Comparison of ENCODE assay signal across 14 mouse cellular contexts in the genomic region with DNA sequence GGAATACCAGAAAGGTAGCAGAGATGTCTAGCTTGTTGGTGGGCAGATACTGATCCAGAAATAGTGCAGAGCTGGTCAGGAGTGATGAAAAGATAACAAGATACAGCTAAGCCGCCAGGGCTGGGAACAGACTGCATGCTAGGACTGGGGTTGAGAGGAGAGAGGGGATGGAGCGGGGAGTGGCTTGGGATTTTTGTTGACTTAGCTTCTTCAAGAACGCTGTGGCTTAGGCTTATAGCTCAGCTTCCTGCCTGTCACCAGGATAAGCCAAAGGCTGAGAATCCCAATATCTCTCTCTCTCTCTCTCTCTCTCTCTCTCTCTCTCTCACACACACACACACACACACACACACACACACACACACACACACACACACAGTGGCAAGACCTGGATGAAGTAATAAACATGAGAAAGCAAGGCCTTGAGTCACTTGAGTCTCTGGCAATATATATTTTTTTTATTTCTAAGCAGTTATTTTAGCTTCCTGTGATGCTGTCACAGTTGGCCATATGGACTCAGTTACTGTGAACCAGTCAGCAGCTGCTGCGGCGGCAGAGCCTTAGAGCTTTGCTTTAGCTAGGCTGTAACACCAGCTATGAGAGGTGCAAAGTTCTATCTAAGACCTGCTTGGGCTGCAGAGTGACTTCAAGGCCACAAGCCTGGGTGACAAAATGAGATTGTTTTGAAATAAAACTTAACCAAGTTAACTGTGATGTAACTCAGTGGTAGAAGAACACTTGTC. TPM values are rescaled to one million over a fixed set of nuclear protein-coding genes. Genes with fewer than 3 reads are reported as not detected.
DNase-seq lines count a peak whose midpoint lies in the region; ATAC-seq and TF ChIP-seq lines count a peak whose summit lies in the region.
"Had no signal": no experiment of that assay in that cellular context is flagged by ENCODE, and none has a peak within 500 bp of the region (broad histone marks: within the 10 kb centered on the region; RNA-seq: fewer than 3 reads in every experiment).

No protein-coding gene starts in this region.

- H3K27ac ChIP-seq in embryonic fibroblast, embryonic 13.5 days (ENCODE audit: insufficient read depth, low read length) = peak overlapping the region; percentile 41
- peak overlapping the region; percentile 67; the same call in 1 of the 2 replicates for H3K27ac ChIP-seq in olfactory bulb, adult 2 months (ENCODE audit: insufficient read depth, low read depth, low read length)
- H3K27ac ChIP-seq: heart, embryonic 10.5 days; liver, embryonic 15.5 days had no signal

- H3K4me3 ChIP-seq in embryonic fibroblast, embryonic 13.5 days (ENCODE audit: insufficient read depth, low read length) = no peak overlapping the region
- no peak overlapping the region for H3K4me3 ChIP-seq in olfactory bulb, adult 2 months (ENCODE audit: insufficient read depth, low read depth, low read length)
- H3K4me3 ChIP-seq: heart, embryonic 10.5 days; liver, embryonic 15.5 days had no signal

- DNase-seq in kidney, postnatal 10 days = peak; percentile 31
- DNase-seq in kidney, postnatal 14 days = no peak
- DNase-seq in brain, embryonic 14.5 days (ENCODE audit: low read depth) = peak; percentile 77
- no peak for DNase-seq in adrenal gland, postnatal 4 days (ENCODE audit: low spot score in 2 of 2)
- DNase-seq: adrenal gland, postnatal 10 days; cerebellum, postnatal 14 days; midbrain, embryonic 14.5 days; thymus, postnatal 14 days had no signal

- WGBS in olfactory bulb, adult 2 months = 50% methylated on average over 5 of the region's 5 CpGs

- peaks cover 11% of the 10 kb centered on the region for H3K4me1 ChIP-seq in embryonic fibroblast, embryonic 13.5 days (ENCODE audit: control insufficient read depth, insufficient read depth, low read length)
- peaks cover 14% of the 10 kb centered on the region; the same call in 1 of the 2 replicates for H3K4me1 ChIP-seq in olfactory bulb, adult 2 months (ENCODE audit: control insufficient read depth, insufficient read depth, low read length)
- H3K4me1 ChIP-seq: liver, embryonic 15.5 days had no signal

- no peak for TF ChIP-seq POLR2A in brain, embryonic 14.5 days (IDR thresholded peaks at IDR 0.05; ENCODE audit: borderline replicate concordance, extremely low read depth, insufficient read depth, insufficient read length, poor library complexity, severe bottlenecking)
- TF ChIP-seq POLR2A in embryonic fibroblast, embryonic 13.5 days (IDR thresholded peaks at IDR 0.05; ENCODE audit: low read depth, low read length) = no peak
- no peak for TF ChIP-seq POLR2A in olfactory bulb, adult 2 months (IDR thresholded peaks at IDR 0.05; ENCODE audit: insufficient read depth, low read depth, low read length)

- no peak for ATAC-seq in cerebellum, adult (ENCODE audit: insufficient number of reproducible peaks, low FRiP score, low TSS enrichment)

- TF ChIP-seq CTCF in brain, embryonic 14.5 days (IDR thresholded peaks at IDR 0.05; ENCODE audit: borderline replicate concordance, extremely low read depth, insufficient read depth, insufficient read length) = no peak
- TF ChIP-seq CTCF in embryonic fibroblast, embryonic 13.5 days (IDR thresholded peaks at IDR 0.05; ENCODE audit: borderline replicate concordance, insufficient read depth, low read length) = no peak
- no peak for TF ChIP-seq CTCF in olfactory bulb, adult 2 months (IDR thresholded peaks at IDR 0.05; ENCODE audit: insufficient read depth, low read depth, low read length)

RNA-seq across cellular contexts. Expression of a gene that starts 28.2 kb away (rescaled TPM):
- 57.7 and 67.1 TPM in 2 replicates for polyA plus RNA-seq in brain, embryonic 14.5 days (2012; rRNA removed)
- polyA plus RNA-seq in embryonic fibroblast, embryonic 13.5 days (2011; ENCODE audit: insufficient read length, low read depth, missing spikeins) = 17.8 and 36.3 TPM in 2 replicates
- not detected in 2 replicates for polyA plus RNA-seq in olfactory bulb, adult 2 months (2012; ENCODE audit: insufficient read depth, insufficient read length, low replicate concordance, missing spikeins)
- total RNA-seq in adrenal gland, postnatal 4 days (2021) = 10 to 100 TPM; 64.5 to 66.7 TPM
- polyA plus RNA-seq: G1E had no signal

RNA-seq across cellular contexts. Expression of a gene that starts 28.2 kb away (rescaled TPM):
- polyA plus RNA-seq in brain, embryonic 14.5 days (2012; rRNA removed) = 364 and 418 TPM in 2 replicates
- polyA plus RNA-seq in embryonic fibroblast, embryonic 13.5 days (2011; ENCODE audit: insufficient read length, low read depth, missing spikeins) = 0.30 TPM in 1 of 2 replicates, not detected in the other
- polyA plus RNA-seq in olfactory bulb, adult 2 months (2012; ENCODE audit: insufficient read depth, insufficient read length, low replicate concordance, missing spikeins) = not detected in 2 replicates
- 10 to 100 TPM in 1 of 2 experiments, 1 to 10 TPM in 1; 8.2 to 10.3 TPM for total RNA-seq in adrenal gland, postnatal 4 days (2021)
- polyA plus RNA-seq: heart, embryonic 10.5 days had no signal

RNA-seq across cellular contexts. Expression of a gene that starts 57.3 kb away (rescaled TPM):
- polyA plus RNA-seq in brain, embryonic 14.5 days (2012; rRNA removed) = 0.89 and 1.2 TPM in 2 replicates
- not detected in 2 replicates for polyA plus RNA-seq in embryonic fibroblast, embryonic 13.5 days (2011; ENCODE audit: insufficient read length, low read depth, missing spikeins)
- polyA plus RNA-seq in olfactory bulb, adult 2 months (2012; ENCODE audit: insufficient read depth, insufficient read length, low replicate concordance, missing spikeins) = not detected in 2 replicates
- under 1 TPM in 1 of 2 experiments, not detected in 1; 0.87 TPM for total RNA-seq in adrenal gland, postnatal 4 days (2021)
- polyA plus RNA-seq: G1E; heart, embryonic 10.5 days; liver, embryonic 15.5 days had no signal

Comparison
In these comparisons a context has a peak if more than half of its experiments do, and no peak if none do; other contexts are left out.
1. DNase-seq: peak in kidney, postnatal 10 days (single experiment) and brain, embryonic 14.5 days (single experiment); none in kidney, postnatal 14 days (single experiment) and adrenal gland, postnatal 4 days (0 of 2).
2. RNA of a gene that starts 28.2 kb away (polyA plus RNA-seq): 364 to 418 TPM in brain, embryonic 14.5 days; 0.30 TPM in embryonic fibroblast, embryonic 13.5 days and not detected in olfactory bulb, adult 2 months; every median in the first group is over 100 times any median in the second.